12 mouse cellular contexts compared by ENCODE assay signal in genomic region chr13:99125946-99126345, GRCm38 (mm10). TPM values are rescaled to one million over a fixed set of nuclear protein-coding genes. Genes with fewer than 3 reads are reported as not detected.
DNase-seq lines count a peak whose midpoint lies in the region; ATAC-seq and TF ChIP-seq lines count a peak whose summit lies in the region.
"Had no signal": no experiment of that assay in that cellular context is flagged by ENCODE, and none has a peak within 500 bp of the region (broad histone marks: within the 10 kb centered on the region; RNA-seq: fewer than 3 reads in every experiment).

No protein-coding gene starts in this region.

- WGBS in intestine, postnatal 0 days: 61% methylated on average over 1 of the region's 1 CpGs
- WGBS in intestine, embryonic 16.5 days: 55% methylated on average over 1 of the region's 1 CpGs
- 71% methylated on average over 1 of the region's 1 CpGs for WGBS in stomach, postnatal 0 days

- no peak for TF ChIP-seq EP300 in stomach, postnatal 0 days (optimal IDR thresholded peaks at IDR 0.05)

- no peak overlapping the region for H3K27ac ChIP-seq in intestine, postnatal 0 days (ENCODE audit: low read depth, low read length)
- no peak overlapping the region for H3K27ac ChIP-seq in intestine, embryonic 16.5 days (ENCODE audit: low read length)
- H3K27ac ChIP-seq in stomach, postnatal 0 days (replicated peaks): no peak overlapping the region

- no peak overlapping the region for H3K4me3 ChIP-seq in intestine, postnatal 0 days (ENCODE audit: low read depth, low read length)
- no peak overlapping the region for H3K4me3 ChIP-seq in intestine, embryonic 16.5 days (ENCODE audit: low read length)
- H3K4me3 ChIP-seq in stomach, postnatal 0 days (ENCODE audit: low read depth, low read length): no peak overlapping the region
- H3K4me3 ChIP-seq: erythroblast, embryonic 14.5 days had no signal

- DNase-seq in testis, postnatal 10 days (ENCODE audit: low spot score): peak; percentile 28
- DNase-seq in testis, postnatal 14 days (ENCODE audit: low spot score): no peak
- DNase-seq in brain, embryonic 14.5 days (ENCODE audit: low read depth): peak; percentile 16
- DNase-seq in stomach, postnatal 0 days (ENCODE audit: low spot score): no peak
- DNase-seq in adrenal gland, postnatal 4 days (ENCODE audit: low spot score in 2 of 2): no peak
- no peak for DNase-seq in right cerebral cortex, postnatal 25 days
- DNase-seq: gastrocnemius, postnatal 25 days; left cerebral cortex, postnatal 4 days had no signal

- no peak for ATAC-seq in intestine, postnatal 0 days
- no peak for ATAC-seq in intestine, embryonic 16.5 days
- ATAC-seq in stomach, postnatal 0 days (ENCODE audit: low FRiP score, low TSS enrichment): no peak
- ATAC-seq: inflammation-experienced regulatory T-cells, adult 6 months had no signal

- H3K9me3 ChIP-seq in intestine, postnatal 0 days (ENCODE audit: control insufficient read depth): no peaks in the 10 kb centered on the region
- H3K9me3 ChIP-seq in intestine, embryonic 16.5 days (ENCODE audit: control insufficient read depth, low read length): no peaks in the 10 kb centered on the region
- no peaks in the 10 kb centered on the region for H3K9me3 ChIP-seq in stomach, postnatal 0 days (ENCODE audit: control insufficient read depth, low read length)

- H3K27me3 ChIP-seq in intestine, postnatal 0 days (replicated peaks; ENCODE audit: control insufficient read depth, insufficient read depth, low read length): no peaks in the 10 kb centered on the region
- H3K27me3 ChIP-seq in intestine, embryonic 16.5 days (replicated peaks; ENCODE audit: control insufficient read depth, insufficient read depth, low read length): no peaks in the 10 kb centered on the region
- H3K27me3 ChIP-seq in stomach, postnatal 0 days (ENCODE audit: control insufficient read depth, insufficient read depth, low read length): no peaks in the 10 kb centered on the region

- no peak for TF ChIP-seq POLR2A in brain, embryonic 14.5 days (IDR thresholded peaks at IDR 0.05; ENCODE audit: borderline replicate concordance, extremely low read depth, insufficient read depth, insufficient read length, poor library complexity, severe bottlenecking)

- no peak overlapping the region for H3K9ac ChIP-seq in intestine, postnatal 0 days (ENCODE audit: low read depth, low read length)
- no peak overlapping the region for H3K9ac ChIP-seq in intestine, embryonic 16.5 days (ENCODE audit: low read depth, low read length)
- H3K9ac ChIP-seq in stomach, postnatal 0 days (ENCODE audit: low read length): no peak overlapping the region

- no peaks in the 10 kb centered on the region for H3K4me1 ChIP-seq in intestine, postnatal 0 days (replicated peaks; ENCODE audit: control insufficient read depth, insufficient read depth, low read length)
- H3K4me1 ChIP-seq in intestine, embryonic 16.5 days (ENCODE audit: control insufficient read depth, insufficient read depth, low read length): peaks cover 6% of the 10 kb centered on the region; the same call in 1 of the 2 replicates
- H3K4me1 ChIP-seq in stomach, postnatal 0 days (replicated peaks; ENCODE audit: control insufficient read depth, insufficient read depth): no peaks in the 10 kb centered on the region

- H3K4me2 ChIP-seq in intestine, postnatal 0 days (replicated peaks; ENCODE audit: low read depth): no peak overlapping the region
- H3K4me2 ChIP-seq in intestine, embryonic 16.5 days (ENCODE audit: low read depth, low read length): no peak overlapping the region
- no peak overlapping the region for H3K4me2 ChIP-seq in stomach, postnatal 0 days (replicated peaks; ENCODE audit: low read depth)

- H3K36me3 ChIP-seq in intestine, postnatal 0 days (ENCODE audit: control insufficient read depth, insufficient read depth): no peaks in the 10 kb centered on the region
- H3K36me3 ChIP-seq in intestine, embryonic 16.5 days (ENCODE audit: control insufficient read depth, insufficient read depth, low read length): no peaks in the 10 kb centered on the region
- no peaks in the 10 kb centered on the region for H3K36me3 ChIP-seq in stomach, postnatal 0 days (ENCODE audit: control insufficient read depth, insufficient read depth, low read length)

- peak; percentile 75 for TF ChIP-seq CTCF in intestine, postnatal 0 days (IDR thresholded peaks at IDR 0.05; ENCODE audit: low read depth)
- peak; percentile 43; the same call in 1 of the 2 replicates for TF ChIP-seq CTCF in brain, embryonic 14.5 days (IDR thresholded peaks at IDR 0.05; ENCODE audit: borderline replicate concordance, extremely low read depth, insufficient read depth, insufficient read length)
- peak; percentile 72 for TF ChIP-seq CTCF in stomach, postnatal 0 days (IDR thresholded peaks at IDR 0.05; ENCODE audit: low read depth)

RNA-seq across cellular contexts. Expression of gene Zfp366, which starts 58.7 kb away (rescaled TPM):
- polyA plus RNA-seq in intestine, postnatal 0 days (2015; fragmentation: Nextera tagmentation; extraction: Ambion mirVana): 0.38 and 0.39 TPM in 2 replicates
- polyA plus RNA-seq in intestine, embryonic 16.5 days (2015; fragmentation: Nextera tagmentation; extraction: Ambion mirVana): 0.50 and 0.53 TPM in 2 replicates
- 1.1 and 4.4 TPM in 2 replicates for polyA plus RNA-seq in brain, embryonic 14.5 days (2012; rRNA removed)
- polyA plus RNA-seq in stomach, postnatal 0 days (2015; fragmentation: Nextera tagmentation; extraction: Ambion mirVana): 0.25 and 0.33 TPM in 2 replicates
- total RNA-seq in adrenal gland, postnatal 4 days (2021): 1 to 10 TPM; 4.8 to 6.9 TPM
- polyA plus RNA-seq: erythroblast, embryonic 14.5 days had no signal

Comparison
In these comparisons a context has a peak if more than half of its experiments do, and no peak if none do; other contexts are left out.
1. DNase-seq: peak in testis, postnatal 10 days (single experiment) and brain, embryonic 14.5 days (single experiment); none in testis, postnatal 14 days (single experiment), stomach, postnatal 0 days (single experiment), adrenal gland, postnatal 4 days (0 of 2) and right cerebral cortex, postnatal 25 days (single experiment).
2. Peak in every context shown above with its lines, with median percentiles within 50 percentile points of each other: CTCF ChIP-seq.